Mouse (Mus musculus): Measurements from ENCODE around the gene Lrrc66.

DNA sequence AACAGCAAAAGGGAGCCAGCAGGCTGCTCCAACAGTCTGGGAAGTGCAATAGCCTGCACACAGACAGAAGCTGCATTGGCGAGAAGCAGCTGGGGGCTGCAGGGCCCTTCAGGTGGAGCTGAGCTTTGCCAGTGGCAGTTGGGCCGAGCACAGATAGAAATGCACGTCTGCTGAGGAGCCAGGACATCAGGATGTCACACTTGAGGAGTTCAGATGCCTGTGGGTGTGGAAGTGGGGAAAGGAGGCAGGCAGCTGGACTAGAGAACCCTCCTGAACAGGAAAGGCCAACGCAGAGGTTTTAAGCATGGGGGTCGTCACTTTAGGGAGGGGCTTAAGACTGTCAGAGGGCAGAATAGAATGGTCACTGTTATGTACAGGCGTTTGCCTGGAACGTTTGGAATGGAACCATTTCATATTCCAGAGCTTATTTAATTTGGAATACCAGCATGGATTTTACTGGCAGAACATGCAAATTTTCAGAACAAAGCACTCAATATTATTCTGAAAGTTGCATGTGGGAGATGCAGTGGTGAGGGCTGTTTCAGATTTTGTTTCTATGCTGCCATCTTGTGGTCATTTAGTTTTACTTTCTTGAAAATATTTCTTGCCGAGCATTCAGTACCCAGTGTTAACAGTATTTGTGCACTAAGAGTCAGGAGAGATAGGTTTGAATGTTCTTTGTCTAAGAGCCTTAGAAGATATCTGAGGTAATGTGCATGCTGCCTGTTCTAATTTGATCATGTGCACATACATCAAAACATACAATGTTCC is 5.2 kb upstream of the Lrrc66 start:
- TF ChIP-seq ZNF384 (IDR thresholded peaks at IDR 0.05; ENCODE audit: low read depth, low read length), result no peak
- no peak for TF ChIP-seq ZC3H11A (IDR thresholded peaks at IDR 0.05; ENCODE audit: borderline replicate concordance, low read depth, low read length)

Data from ES-E14 (cell line).